Mouse (Mus musculus) ES-Bruce4 (cell line): ENCODE measurements around the gene Glrx3.

Source experiments
- CTCF ChIP-seq: IDR thresholded peaks from one replicate; pipeline ENCODE4 v1.8.1; 2011; ENCODE audit warnings: low read depth, low read length
- EP300 ChIP-seq: IDR thresholded peaks from 2 replicates; pipeline ENCODE4 v1.6.1; 2011; ENCODE audit warnings: low read depth, low read length; ENCODE audit not compliant: insufficient read depth
- POLR2A ChIP-seq: IDR thresholded peaks from one replicate; pipeline ENCODE4 v1.8.1; 2011; ENCODE audit warnings: low read length; ENCODE audit not compliant: insufficient read depth

- no peak for TF ChIP-seq POLR2A
- TF ChIP-seq CTCF, result no peak
- TF ChIP-seq EP300, result no peak
These were observed 38.4 kb upstream of the Glrx3 start for GRCm38 (mm10) chr7:137398973-137399372.
